Mouse (Mus musculus) cerebellum, adult 9-11 months (tissue): Measurements from ENCODE around the gene Cyb561d2.

Experiments
- DNase-seq: peaks from one replicate; pipeline ENCODE4 v3.0.0; 2022

Gene Cyb561d2

GRCm38 (mm10) chr9:107520331-107520730, 21.7 kb downstream of the Cyb561d2 start:
- no peak for DNase-seq

- DNase-seq, result peak; percentile 88
These were observed 27.6 kb downstream of the Cyb561d2 start for GRCm38 (mm10) chr9:107514303-107514955.

GRCm38 (mm10) chr9:107512326-107512725, 29.7 kb downstream of the Cyb561d2 start:
- no peak for DNase-seq

GRCm38 (mm10) chr9:107511436-107511835, 30.6 kb downstream of the Cyb561d2 start:
- DNase-seq, result no peak

GRCm38 (mm10) chr9:107510384-107511100, 31.5 kb downstream of the Cyb561d2 start:
- no peak for DNase-seq

- DNase-seq, result no peak
These were observed 33.7 kb downstream of the Cyb561d2 start for GRCm38 (mm10) chr9:107508266-107508665.

- DNase-seq, result no peak
These were observed 37.1 kb downstream of the Cyb561d2 start for GRCm38 (mm10) chr9:107504662-107505537.

GRCm38 (mm10) chr9:107502131-107502846, 39.7 kb downstream of the Cyb561d2 start:
- peak; percentile 94 for DNase-seq

GRCm38 (mm10) chr9:107500708-107501286, 41.2 kb downstream of the Cyb561d2 start:
- no peak for DNase-seq

- no peak for DNase-seq
These were observed 45.6 kb downstream of the Cyb561d2 start for GRCm38 (mm10) chr9:107496359-107496758.

- DNase-seq, result no peak
These were observed 47.8 kb downstream of the Cyb561d2 start for GRCm38 (mm10) chr9:107494238-107494637.

- DNase-seq, result no peak
These were observed 48.5 kb downstream of the Cyb561d2 start for GRCm38 (mm10) chr9:107493511-107493910.

GRCm38 (mm10) chr9:107490625-107491024, 51.4 kb downstream of the Cyb561d2 start:
- DNase-seq, result no peak

- no peak for DNase-seq
These were observed 51.8 kb downstream of the Cyb561d2 start for GRCm38 (mm10) chr9:107490146-107490545.
